Mouse (Mus musculus) mouse trophoblast stem cell (cell line): ENCODE measurements around the gene Hsd11b1.

Experiments
- in situ Hi-C, 2 experiments: fragments of 300-500 bp; cut with MseI, MboI; formaldehyde crosslinking; loops; 2 replicates in 1 of 2; 3 replicates in 1 of 2; pipeline ENCODE4 v1.15.1; 2025

Gene Hsd11b1

GRCm38 (mm10) chr1:193203821-193204220 lies 60.1 kb downstream of the Hsd11b1 start:
- in situ Hi-C loops: no loop called here

- in situ Hi-C loops: no loop called here
Measured at GRCm38 (mm10) chr1:193201383-193201778, 62.5 kb downstream of the Hsd11b1 start, which contains the start of gene Traf3ip3. TSS of gene Traf3ip3 (minus strand) at chr1:193201703.

GRCm38 (mm10) chr1:193200640-193201382 lies 63.1 kb downstream of the Hsd11b1 start:
- in situ Hi-C loops: no loop called here

DNA sequence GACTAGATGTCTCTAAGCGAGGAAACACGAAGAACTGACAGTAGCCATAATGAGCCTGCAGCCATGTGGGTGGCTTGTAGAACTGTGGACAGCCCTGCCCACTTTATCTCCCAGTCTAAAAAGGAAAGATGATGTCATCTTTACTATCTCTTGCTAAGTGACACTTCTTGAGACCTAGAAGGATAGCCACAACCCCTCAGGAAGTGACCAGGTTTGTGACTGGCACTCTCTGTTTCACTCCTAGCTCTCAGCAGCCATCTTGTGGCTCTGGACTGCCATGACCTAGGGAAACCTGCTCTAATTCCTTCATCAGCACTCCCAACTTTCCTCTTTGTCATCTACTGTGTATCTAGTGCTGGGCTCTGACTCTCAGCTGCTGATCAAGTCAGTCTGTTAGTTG lies 65.6 kb downstream of the Hsd11b1 start:
- in situ Hi-C loops: no loop called here

DNA sequence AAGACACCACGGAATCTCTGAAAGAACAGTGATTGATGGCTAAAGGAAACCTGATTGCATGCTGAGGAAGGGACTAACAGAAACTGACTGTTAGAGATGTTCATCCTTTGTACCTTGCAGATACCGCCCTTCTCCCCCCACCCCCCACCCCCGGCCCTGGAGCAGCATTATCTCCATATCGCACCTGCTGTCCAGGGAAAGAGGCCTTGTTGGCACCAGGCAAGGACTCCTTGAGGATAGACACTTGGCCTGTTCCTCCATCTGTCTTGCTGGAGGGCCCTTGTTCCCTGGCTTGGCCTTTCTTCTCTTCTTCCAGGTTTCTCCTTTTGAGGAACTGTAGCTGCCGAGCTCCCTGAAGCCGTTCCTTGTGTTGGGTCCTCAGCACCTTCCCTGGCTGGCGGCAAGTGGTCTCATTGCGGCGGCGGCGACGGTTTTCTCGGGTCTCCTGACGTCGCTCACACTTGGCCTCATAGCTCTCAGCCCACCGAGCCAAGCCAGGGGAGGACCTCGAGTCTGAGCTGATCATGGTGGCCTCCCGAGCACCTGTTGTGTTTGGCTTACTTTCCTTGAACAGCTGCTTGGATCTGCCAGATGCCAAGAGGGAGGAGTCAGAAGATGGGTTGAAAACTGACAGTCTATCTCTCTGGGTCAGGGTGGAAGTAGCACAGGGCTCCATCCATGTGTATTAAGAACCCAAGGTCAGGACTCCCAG lies 66.2 kb downstream of the Hsd11b1 start:
- in situ Hi-C loops: no loop called here

- in situ Hi-C loops: no loop called here
Measured at GRCm38 (mm10) chr1:193195169-193195810, 68.6 kb downstream of the Hsd11b1 start.

DNA sequence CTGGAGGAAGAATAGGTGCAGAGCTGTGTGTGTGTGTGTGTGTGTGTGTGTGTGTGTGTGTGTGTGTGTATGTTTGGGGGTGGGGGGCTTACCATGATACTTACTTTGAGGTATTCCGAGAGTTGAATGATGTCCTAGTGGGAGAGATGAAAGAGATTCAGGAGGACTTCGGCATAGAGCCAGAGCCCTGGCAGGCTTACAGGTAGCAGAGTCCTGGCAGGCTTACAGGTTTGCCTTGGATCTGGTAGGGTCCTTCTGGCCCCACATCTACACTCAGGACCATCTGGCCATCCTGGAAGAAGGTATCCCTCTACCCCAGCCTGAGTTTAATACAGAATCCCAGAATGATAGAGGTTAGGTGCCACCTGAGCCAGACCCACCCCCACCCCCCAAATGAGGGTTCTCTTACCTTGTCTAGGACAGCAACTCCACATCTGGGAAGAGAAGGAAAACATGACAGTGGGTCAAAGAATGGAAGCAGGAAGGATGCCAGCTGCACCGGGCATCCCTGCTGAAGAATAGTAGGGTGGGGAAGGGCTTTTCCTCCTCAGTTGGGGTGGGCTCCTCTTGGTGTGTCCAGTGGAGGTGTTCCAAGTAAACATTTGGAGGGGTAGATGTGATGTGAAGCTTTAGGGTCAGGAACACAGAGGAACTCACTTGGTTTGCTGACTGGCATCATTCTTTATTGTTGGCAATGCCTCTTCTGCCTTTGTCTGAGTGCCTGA lies 69.3 kb downstream of the Hsd11b1 start:
- in situ Hi-C loops: no loop called here

- in situ Hi-C loops: no loop called here
Measured at GRCm38 (mm10) chr1:193191675-193192283, 72.1 kb downstream of the Hsd11b1 start.

GRCm38 (mm10) chr1:193189771-193190170 lies 74.1 kb downstream of the Hsd11b1 start:
- in situ Hi-C loops: no loop called here

- in situ Hi-C loops: no loop called here
Measured at GRCm38 (mm10) chr1:193189151-193189621, 74.7 kb downstream of the Hsd11b1 start.

GRCm38 (mm10) chr1:193188257-193188656 lies 75.6 kb downstream of the Hsd11b1 start:
- in situ Hi-C loops: no loop called here

DNA sequence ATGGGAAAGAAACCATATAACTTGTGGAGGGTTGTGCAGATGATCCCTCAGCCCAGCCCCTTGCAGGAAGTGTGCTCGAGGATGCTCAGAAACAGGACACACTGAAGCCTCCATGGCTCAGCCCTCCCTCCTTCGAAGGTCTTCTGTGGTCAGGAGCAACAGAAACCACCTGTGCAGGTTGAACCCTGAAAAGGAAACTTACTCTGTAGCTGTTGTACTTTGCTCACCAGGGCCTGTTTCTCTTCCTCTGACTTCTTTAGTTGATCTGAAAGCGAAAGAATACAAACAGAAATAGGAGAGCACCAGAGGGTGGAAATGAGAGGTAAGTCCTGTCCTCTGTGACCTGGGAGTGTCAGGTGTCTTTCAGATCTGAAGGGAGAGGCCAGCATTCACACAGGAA lies 82.8 kb downstream of the Hsd11b1 start:
- in situ Hi-C loops: no loop called here

DNA sequence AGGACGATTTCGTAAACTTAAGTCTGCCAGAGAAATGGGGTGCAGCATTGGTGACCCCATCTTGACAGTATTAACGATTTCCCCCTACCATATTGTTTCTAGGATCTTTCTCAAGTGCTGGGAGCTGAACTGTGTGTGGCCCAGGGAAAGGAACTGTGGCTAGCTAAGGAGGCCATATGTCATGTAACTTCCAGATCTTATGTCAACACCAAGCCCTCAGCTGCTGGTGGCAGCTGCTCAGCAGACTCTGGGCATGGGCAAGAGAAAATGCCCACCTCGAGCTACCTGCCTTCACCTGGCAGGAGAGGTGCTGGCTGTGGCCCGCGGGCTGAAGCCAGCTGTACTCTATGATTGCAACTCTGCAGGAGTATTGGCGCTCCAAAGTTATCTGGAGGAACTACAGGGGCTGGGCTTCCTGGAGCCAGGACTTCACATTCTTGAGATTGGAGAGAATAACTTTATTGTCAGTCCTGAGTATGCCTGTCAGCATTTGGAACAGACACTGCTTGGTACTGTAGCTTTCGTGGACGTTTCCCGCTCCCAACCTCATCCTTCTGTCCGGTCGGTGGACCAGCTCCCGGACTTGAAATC lies 89.6 kb downstream of the Hsd11b1 start:
- in situ Hi-C loops: no loop called here

DNA sequence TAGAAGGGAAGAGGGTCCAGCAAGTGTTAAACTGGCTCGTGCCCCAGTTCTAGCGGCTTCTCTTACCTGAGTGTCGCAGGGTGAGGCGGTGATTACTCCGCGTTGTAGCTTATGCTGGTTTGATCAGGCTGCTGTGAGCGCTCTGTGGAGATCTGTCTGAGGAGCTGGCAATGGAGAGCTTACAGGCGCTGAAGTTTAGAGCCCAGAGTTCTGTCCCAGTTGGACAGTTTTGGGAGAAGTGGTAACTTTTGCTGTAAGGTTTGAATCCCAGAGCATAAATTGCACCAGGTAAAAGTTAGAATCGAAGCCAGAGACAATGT lies 90.1 kb downstream of the Hsd11b1 start:
- in situ Hi-C loops: no loop called here

GRCm38 (mm10) chr1:193172991-193173809 lies 90.7 kb downstream of the Hsd11b1 start:
- in situ Hi-C loops: no loop called here
